ENCODE assay signal across 20 mouse cellular contexts in the genomic region with DNA sequence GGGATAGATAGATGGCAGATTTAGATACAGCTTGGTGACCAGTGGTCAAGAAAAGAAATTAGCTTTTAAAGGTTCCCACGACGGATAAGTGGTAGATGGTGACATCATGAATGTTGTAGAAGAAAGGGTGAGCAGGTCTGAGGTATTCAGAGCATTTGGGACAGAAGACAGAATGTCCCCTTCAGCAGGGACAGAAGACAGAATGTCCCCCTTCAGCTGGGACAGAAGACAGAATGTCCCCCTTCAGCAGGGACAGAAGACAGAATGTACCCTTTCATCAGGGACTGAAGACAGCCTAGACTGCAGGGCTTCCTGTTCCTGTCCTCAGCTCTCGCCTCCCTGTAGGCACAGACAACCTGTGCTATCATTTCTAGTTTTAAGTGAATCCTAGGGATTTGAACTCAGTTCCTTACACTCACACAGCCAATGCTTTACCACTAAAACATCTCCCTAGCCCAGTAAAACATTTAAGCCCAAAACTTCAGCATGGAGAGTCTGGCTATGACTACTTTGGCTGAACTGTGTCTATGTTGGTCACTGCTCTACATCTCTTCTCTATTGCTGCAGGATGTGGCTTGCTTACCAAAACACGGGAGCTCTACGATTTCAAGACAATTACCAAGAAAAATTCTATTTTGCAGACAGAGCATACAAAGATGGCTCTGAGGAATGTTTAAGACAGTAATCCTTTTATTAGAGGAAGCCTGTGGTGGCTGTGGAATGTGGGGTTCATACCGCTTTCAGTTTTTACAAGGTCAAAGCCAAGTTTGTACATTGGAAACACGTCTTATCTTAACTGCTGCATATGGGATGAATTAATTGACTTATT.
A peak's percentile ranks its signal among the peaks of the same experiment; 100 is the strongest.
DNase-seq lines count a peak whose midpoint lies in the region; ATAC-seq and TF ChIP-seq lines count a peak whose summit lies in the region.
"Had no signal": no experiment of that assay in that cellular context is flagged by ENCODE, and none has a peak within 500 bp of the region (broad histone marks: within the 10 kb centered on the region; RNA-seq: fewer than 3 reads in every experiment).

No protein-coding gene starts in this region.

- no peak overlapping the region for H3K4me3 ChIP-seq in heart, postnatal 0 days (ENCODE audit: low read depth, low read length)
- H3K4me3 ChIP-seq in limb, embryonic 14.5 days (replicated peaks; ENCODE audit: low read length): no peak overlapping the region
- H3K4me3 ChIP-seq in forebrain, postnatal 0 days (ENCODE audit: low read depth, low read length): no peak overlapping the region
- H3K4me3 ChIP-seq: forebrain, embryonic 15.5 days; gastrocnemius, adult 2 months; hindbrain, embryonic 10.5 days; liver, embryonic 13.5 days; midbrain, embryonic 10.5 days had no signal

- ATAC-seq in heart, postnatal 0 days (ENCODE audit: insufficient read depth, low read depth): no peak
- ATAC-seq in Patski: peak; percentile 68
- ATAC-seq in limb, embryonic 14.5 days (ENCODE audit: low FRiP score, low read depth): no peak
- ATAC-seq in forebrain, postnatal 0 days: no peak
- no peak for ATAC-seq in granulocyte monocyte progenitor cell, adult 5-6 weeks (replicated peaks; ENCODE audit: poor library complexity, severe bottlenecking)
- ATAC-seq: forebrain, embryonic 15.5 days; intestine, postnatal 0 days had no signal

- CTCF ChIA-PET in Patski (lab: Charles Lee): no interaction called here

- H3K4me2 ChIP-seq in heart, postnatal 0 days (ENCODE audit: low read depth, low read length): no peak overlapping the region
- H3K4me2 ChIP-seq in limb, embryonic 14.5 days (replicated peaks; ENCODE audit: low read depth, low read length, severe bottlenecking): no peak overlapping the region
- no peak overlapping the region for H3K4me2 ChIP-seq in forebrain, postnatal 0 days (ENCODE audit: low read depth)
- H3K4me2 ChIP-seq: forebrain, embryonic 15.5 days; heart, embryonic 11.5 days; liver, embryonic 13.5 days had no signal

- no peak for TF ChIP-seq CTCF in heart, postnatal 0 days (IDR thresholded peaks at IDR 0.05; ENCODE audit: low read depth)
- no peak for TF ChIP-seq CTCF in Patski (IDR thresholded peaks at IDR 0.05)
- TF ChIP-seq CTCF in forebrain, postnatal 0 days (IDR thresholded peaks at IDR 0.05; ENCODE audit: low read depth): no peak

- H3K27ac ChIP-seq in heart, postnatal 0 days (ENCODE audit: low read depth): no peak overlapping the region
- no peak overlapping the region for H3K27ac ChIP-seq in limb, embryonic 14.5 days (replicated peaks; ENCODE audit: low read depth, low read length)
- no peak overlapping the region for H3K27ac ChIP-seq in forebrain, postnatal 0 days (ENCODE audit: low read depth, low read length)
- H3K27ac ChIP-seq: forebrain, embryonic 15.5 days; gastrocnemius, adult 2 months; hindbrain, embryonic 10.5 days; liver, embryonic 13.5 days; midbrain, embryonic 10.5 days; stomach, postnatal 0 days had no signal

- no peaks in the 10 kb centered on the region for H3K36me3 ChIP-seq in heart, postnatal 0 days (replicated peaks; ENCODE audit: control insufficient read depth, insufficient read depth, low read length)
- H3K36me3 ChIP-seq in limb, embryonic 14.5 days (ENCODE audit: control insufficient read depth, insufficient read depth, low read length): no peaks in the 10 kb centered on the region
- no peaks in the 10 kb centered on the region for H3K36me3 ChIP-seq in forebrain, postnatal 0 days (ENCODE audit: insufficient read depth)
- H3K36me3 ChIP-seq: forebrain, embryonic 15.5 days; hindbrain, embryonic 10.5 days; liver, embryonic 13.5 days had no signal

- POLR2A ChIA-PET in Patski (lab: Charles Lee): no interaction called here

- H3K9ac ChIP-seq in heart, postnatal 0 days (replicated peaks; ENCODE audit: low read depth, low read length): no peak overlapping the region
- no peak overlapping the region for H3K9ac ChIP-seq in limb, embryonic 14.5 days (ENCODE audit: low read depth, low read length, severe bottlenecking)
- H3K9ac ChIP-seq in forebrain, postnatal 0 days: no peak overlapping the region
- H3K9ac ChIP-seq: forebrain, embryonic 15.5 days; liver, embryonic 13.5 days had no signal

- no peaks in the 10 kb centered on the region for H3K27me3 ChIP-seq in heart, postnatal 0 days (ENCODE audit: control insufficient read depth, insufficient read depth, low read length)
- no peaks in the 10 kb centered on the region for H3K27me3 ChIP-seq in Patski
- no peaks in the 10 kb centered on the region for H3K27me3 ChIP-seq in limb, embryonic 14.5 days (ENCODE audit: control insufficient read depth, insufficient read depth, low read length)
- H3K27me3 ChIP-seq in forebrain, postnatal 0 days (ENCODE audit: insufficient read depth, low read length): no peaks in the 10 kb centered on the region
- H3K27me3 ChIP-seq: forebrain, embryonic 15.5 days; liver, embryonic 13.5 days had no signal

- TF ChIP-seq EP300 in heart, postnatal 0 days (IDR thresholded peaks at IDR 0.05; ENCODE audit: low read depth): peak; percentile 31; the same call in 1 of the 2 replicates

- intact Hi-C loops in heart, postnatal 36 days (cut with DNase I): no loop called here

- H3K9me3 ChIP-seq in heart, postnatal 0 days (replicated peaks; ENCODE audit: control insufficient read depth, low read length): no peaks in the 10 kb centered on the region
- H3K9me3 ChIP-seq in limb, embryonic 14.5 days (ENCODE audit: control insufficient read depth, low read length): no peaks in the 10 kb centered on the region; the same call in 1 of the 2 replicates
- no peaks in the 10 kb centered on the region for H3K9me3 ChIP-seq in forebrain, postnatal 0 days (ENCODE audit: low read length)
- H3K9me3 ChIP-seq: forebrain, embryonic 15.5 days; liver, embryonic 13.5 days; midbrain, embryonic 10.5 days had no signal

- peak; percentile 29 for DNase-seq in heart, postnatal 0 days (ENCODE audit: low spot score)
- DNase-seq in heart, postnatal 36 days: no peak
- DNase-seq in 416B (ENCODE audit: low read depth) (peak; percentile 23), Patski (ENCODE audit: low read depth, low spot score) (no peak)
- peak; percentile 45 for DNase-seq in limb, embryonic 14.5 days (ENCODE audit: low spot score)
- DNase-seq in forebrain, postnatal 0 days: no peak
- DNase-seq in gastrocnemius, adult 8-10 months (ENCODE audit: low spot score in 2 of 2): no peak
- DNase-seq: cerebellum, adult 11-12 months; gastrocnemius, adult 2 months; kidney, postnatal 25 days; liver, embryonic 13.5 days; lung, postnatal 10 days; spleen, adult 18-20 months had no signal

- in situ Hi-C loops in Patski (cut with MboI; ENCODE audit: low pct_unique_long_range_greater_than_20kb): no loop called here

- no peak for TF ChIP-seq POLR2A in limb, embryonic 14.5 days (IDR thresholded peaks at IDR 0.05; ENCODE audit: borderline replicate concordance, extremely low read depth, insufficient read depth, insufficient read length)

- WGBS in heart, postnatal 0 days: 64% methylated on average over 7 of the region's 7 CpGs
- 51% methylated on average over 7 of the region's 7 CpGs for WGBS in limb, embryonic 14.5 days
- 80% methylated on average over 7 of the region's 7 CpGs for WGBS in forebrain, postnatal 0 days

- H3K4me1 ChIP-seq in heart, postnatal 0 days (ENCODE audit: control insufficient read depth, insufficient read depth): peaks cover 22% of the 10 kb centered on the region
- peaks cover 9% of the 10 kb centered on the region for H3K4me1 ChIP-seq in limb, embryonic 14.5 days (ENCODE audit: control insufficient read depth, insufficient read depth, low read length)
- peaks cover 3% of the 10 kb centered on the region; the same call in 1 of the 2 replicates for H3K4me1 ChIP-seq in forebrain, postnatal 0 days (ENCODE audit: insufficient read depth)
- H3K4me1 ChIP-seq: liver, embryonic 13.5 days had no signal

Comparison
In these comparisons a context has a peak if more than half of its experiments do, and no peak if none do; other contexts are left out.
1. DNase-seq: peak in heart, postnatal 0 days (single experiment), 416B (single experiment) and limb, embryonic 14.5 days (single experiment); none in heart, postnatal 36 days (0 of 2), Patski (single experiment), forebrain, postnatal 0 days (single experiment) and gastrocnemius, adult 8-10 months (0 of 2).